Mouse (Mus musculus): ENCODE measurements at regions not wholly inside any gene's neighbourhood (a gene's known extent, or its start where the extent isn't known, plus 50 kb on each side); places are given as distances from the start of the nearest gene placed in this dataset.

- no peak for DNase-seq
Observed at GRCm38 (mm10) chr1:151088535-151089125, 93.7 kb upstream of the Gm47985 start.

DNA sequence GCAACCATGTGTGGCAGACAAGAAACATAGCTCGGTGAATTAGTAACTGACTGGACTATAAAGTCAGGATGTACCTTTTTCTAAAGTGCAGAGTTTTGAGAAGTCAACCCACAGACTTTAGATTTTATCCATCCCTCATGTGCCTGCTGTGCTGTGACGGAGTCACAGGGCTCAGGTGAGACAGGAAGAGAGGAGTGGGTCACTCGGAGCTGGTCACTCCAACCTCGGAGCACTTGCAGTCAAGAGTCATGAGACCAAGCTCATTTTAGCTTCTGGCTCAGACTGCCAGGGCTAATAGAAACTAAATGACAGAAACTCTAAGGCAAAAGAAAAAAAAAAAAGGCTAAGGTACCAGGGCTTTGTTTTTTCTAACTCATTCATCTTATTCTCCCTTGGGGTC, 90.3 kb upstream of the Gm47985 start:
- DNase-seq: no peak

GRCm38 (mm10) chr1:151095344-151096050, 86.8 kb upstream of the Gm47985 start:
- no peak for DNase-seq

- DNase-seq: no peak
Observed at GRCm38 (mm10) chr1:151096079-151096478, 86.3 kb upstream of the Gm47985 start.

GRCm38 (mm10) chr1:151097506-151097905, 84.8 kb upstream of the Gm47985 start:
- DNase-seq: no peak

GRCm38 (mm10) chr1:151098763-151099162, 83.6 kb upstream of the Gm47985 start:
- DNase-seq: no peak

- DNase-seq: no peak
Observed at GRCm38 (mm10) chr1:151100565-151101483, 81.5 kb upstream of the Gm47985 start.

- DNase-seq: no peak
Observed at GRCm38 (mm10) chr1:151101516-151101915, 80.8 kb upstream of the Gm47985 start.

- no peak for DNase-seq
Observed at GRCm38 (mm10) chr1:151102061-151102460, 80.3 kb upstream of the Gm47985 start.

DNA sequence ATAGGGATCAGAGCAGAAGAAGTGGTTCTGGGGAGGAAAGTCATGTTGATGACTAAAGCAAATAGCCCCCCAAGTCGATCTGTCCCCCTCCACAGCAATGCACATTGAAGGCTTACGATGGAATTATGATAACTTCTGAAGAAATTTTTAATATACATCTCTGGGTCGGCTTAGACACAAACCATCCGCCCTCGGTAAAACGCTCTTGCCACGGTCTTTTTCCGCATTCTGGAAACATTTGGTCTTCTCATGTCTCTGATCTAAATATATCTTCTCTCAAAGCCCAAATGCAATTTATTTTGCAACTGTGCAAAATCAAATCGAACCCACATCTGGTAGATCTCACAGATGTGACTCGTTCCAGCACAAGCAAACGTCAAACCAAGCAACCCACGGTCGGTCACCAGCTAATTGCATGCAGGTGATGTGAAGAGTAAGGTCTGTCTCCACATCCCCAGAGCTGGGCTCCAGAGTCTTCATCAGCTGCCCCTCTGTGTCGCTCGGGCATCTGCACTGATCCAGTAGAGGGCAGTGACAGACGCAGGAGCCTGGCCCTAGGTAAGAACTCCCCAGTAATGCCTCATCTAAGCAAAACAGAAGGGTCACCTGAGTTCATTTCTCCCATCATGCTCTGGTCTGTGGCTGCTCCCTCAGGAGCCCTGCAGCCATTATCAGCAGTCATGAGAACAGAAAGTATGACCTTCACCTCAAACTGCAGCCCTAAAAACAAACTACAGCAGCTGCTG, 79.5 kb upstream of the Gm47985 start:
- no peak for DNase-seq

DNA sequence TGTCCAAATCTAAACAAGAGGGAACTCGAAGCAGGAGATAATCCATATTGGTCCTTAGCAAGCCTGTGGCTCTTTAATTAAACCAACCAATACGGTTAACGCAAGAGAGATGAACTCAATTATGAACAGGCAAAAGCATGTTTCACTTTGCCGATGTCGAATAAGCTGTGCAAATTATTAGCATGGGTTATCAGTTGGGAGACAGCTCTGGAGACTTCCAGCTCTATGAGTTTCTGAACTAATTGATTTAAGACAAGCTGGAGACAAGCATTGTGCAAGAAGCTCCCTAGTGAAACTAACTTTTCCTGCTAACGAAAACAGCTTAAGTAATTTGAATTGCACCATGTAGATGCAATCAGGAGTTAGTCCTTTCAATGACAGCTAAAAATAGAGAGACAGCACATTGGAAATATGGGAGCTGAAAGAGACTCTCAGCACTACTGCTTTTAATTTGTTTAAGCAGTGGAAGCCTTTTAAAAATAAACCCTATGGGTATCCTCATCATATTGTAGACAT, 78.8 kb upstream of the Gm47985 start:
- DNase-seq: no peak

GRCm38 (mm10) chr1:151104346-151104745, 78.0 kb upstream of the Gm47985 start:
- no peak for DNase-seq

DNA sequence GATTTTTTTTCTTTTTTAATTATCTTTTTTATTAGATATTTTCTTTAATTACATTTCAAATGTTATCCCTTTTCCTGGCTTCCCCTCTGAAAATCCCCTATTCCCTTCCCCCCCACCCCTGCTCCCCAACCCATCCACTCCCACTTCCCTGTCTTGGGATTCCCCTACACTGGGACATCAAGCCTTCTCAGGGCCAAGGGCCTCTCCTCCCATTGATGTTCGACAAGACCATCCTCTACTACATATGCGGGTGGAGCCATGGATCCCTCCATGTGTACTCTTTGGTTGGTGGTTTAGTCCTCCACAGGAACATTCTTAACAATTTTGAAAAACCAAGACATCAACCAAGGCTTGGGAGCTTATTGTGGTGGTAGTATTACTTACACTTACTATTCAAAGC, 77.5 kb upstream of the Gm47985 start:
- DNase-seq: no peak

DNA sequence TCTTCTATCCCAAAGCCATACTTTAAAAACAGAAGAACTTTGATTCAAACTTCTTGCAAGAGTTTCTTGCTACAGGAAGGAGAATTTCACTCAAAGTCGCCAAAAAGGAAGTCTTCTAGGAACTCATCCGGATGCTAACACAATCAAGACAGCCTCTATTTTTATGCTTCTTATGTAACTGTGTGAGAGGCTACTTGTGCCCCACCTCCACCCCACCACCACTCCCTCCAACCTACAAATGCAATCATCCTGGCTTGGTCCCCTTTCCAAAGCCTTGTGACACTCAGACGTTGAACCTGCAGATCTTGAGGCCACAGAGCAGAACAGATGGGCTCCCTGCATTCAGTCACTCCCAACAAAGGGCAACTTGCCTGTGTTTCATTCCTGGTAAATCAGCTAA, 77.1 kb upstream of the Gm47985 start:
- DNase-seq: no peak

DNA sequence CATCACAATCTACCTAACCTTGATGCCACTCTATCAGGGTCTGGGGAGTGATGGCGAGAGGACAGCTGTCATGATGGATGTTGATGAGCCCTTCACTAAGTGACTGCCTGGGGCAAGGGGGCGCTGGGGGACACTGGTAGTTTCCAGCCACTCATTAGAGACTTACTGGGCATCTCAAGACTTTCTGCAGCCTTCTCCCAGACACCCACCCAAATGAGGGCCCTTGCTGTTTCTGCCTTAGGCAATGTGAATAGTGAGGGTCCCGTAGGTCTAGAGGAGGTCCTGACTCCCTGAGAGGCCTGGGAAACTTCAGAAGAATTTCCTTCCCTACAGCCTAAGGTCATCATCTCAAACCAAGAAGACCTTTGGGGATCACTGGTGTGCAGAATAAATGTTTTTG, 74.9 kb upstream of the Gm47985 start:
- DNase-seq: no peak

GRCm38 (mm10) chr1:151109333-151109732, 73.0 kb upstream of the Gm47985 start:
- DNase-seq: no peak

DNA sequence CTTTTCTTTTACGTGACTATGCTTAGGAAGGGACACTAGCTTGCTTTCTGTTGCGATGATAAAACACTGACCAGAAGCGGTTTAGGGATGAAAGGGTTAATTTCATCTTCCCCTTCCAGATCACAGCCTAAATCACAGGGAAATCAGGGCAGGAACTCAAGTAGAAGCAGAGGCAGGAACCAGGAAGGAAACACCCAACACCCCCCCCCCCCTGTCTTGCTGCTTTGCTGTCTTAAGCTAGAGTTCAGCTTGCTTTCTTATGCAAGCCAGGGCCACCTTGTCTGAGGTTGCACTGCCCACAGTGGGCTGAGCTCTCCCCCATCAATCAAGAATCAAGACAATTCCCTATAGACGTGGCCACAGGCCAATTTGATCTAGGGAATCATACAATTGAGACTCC, 71.9 kb upstream of the Gm47985 start:
- no peak for DNase-seq

DNA sequence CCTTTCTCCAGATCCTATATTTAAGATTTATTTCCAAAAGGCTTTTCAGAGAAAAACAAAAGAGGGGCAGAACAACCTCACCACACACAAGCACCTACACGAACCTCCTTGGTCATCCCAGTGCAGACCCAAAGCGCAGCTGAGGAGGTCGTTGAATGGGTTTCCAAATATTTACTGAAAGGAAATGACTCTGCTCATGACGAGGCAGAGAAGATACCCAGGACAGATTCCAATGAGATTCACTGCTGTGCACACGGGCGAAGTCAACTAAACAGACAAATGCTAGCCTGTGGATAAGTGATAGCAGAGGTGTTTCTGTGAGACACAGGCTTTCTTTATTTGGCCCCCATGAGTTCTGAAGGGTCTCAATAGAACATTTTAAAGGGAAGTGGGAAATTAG, 70.7 kb upstream of the Gm47985 start:
- no peak for DNase-seq

- no peak for DNase-seq
Observed at GRCm38 (mm10) chr1:151112390-151112789, 69.9 kb upstream of the Gm47985 start.

- no peak for DNase-seq
Observed at GRCm38 (mm10) chr1:151113199-151113598, 69.1 kb upstream of the Gm47985 start.

- no peak for DNase-seq
Observed at GRCm38 (mm10) chr1:151118530-151118929, 63.8 kb upstream of the Gm47985 start.

- DNase-seq: no peak
Observed at GRCm38 (mm10) chr1:151118982-151119381, 63.4 kb upstream of the Gm47985 start.

GRCm38 (mm10) chr1:151119566-151119965, 62.8 kb upstream of the Gm47985 start:
- no peak for DNase-seq

Data from cerebellum, adult 9-11 months (tissue).